In genomic region chr1:194945382-194945781, GRCm38 (mm10) we compare ENCODE assay signal across 9 mouse cellular contexts. TPM values are rescaled to one million over a fixed set of nuclear protein-coding genes. Genes with fewer than 3 reads are reported as not detected.
DNase-seq lines count a peak whose midpoint lies in the region; ATAC-seq lines count a peak whose summit lies in the region.
"Had no signal": no experiment of that assay in that cellular context is flagged by ENCODE, and none has a peak within 500 bp of the region (broad histone marks: within the 10 kb centered on the region; RNA-seq: fewer than 3 reads in every experiment).

No protein-coding gene starts in this region.

- H3K4me2 ChIP-seq in heart, embryonic 16.5 days (ENCODE audit: low read depth, low read length), result no peak overlapping the region
- H3K4me2 ChIP-seq in forebrain, embryonic 11.5 days (ENCODE audit: low read depth, low read length, severe bottlenecking), result no peak overlapping the region
- H3K4me2 ChIP-seq: hindbrain, embryonic 12.5 days had no signal

- H3K36me3 ChIP-seq in heart, embryonic 16.5 days (ENCODE audit: control insufficient read depth, insufficient read depth), result 0 out of 2 replicates have a peak, but pooled peaks cover 2% of the 10 kb centered on the region
- no peaks in the 10 kb centered on the region for H3K36me3 ChIP-seq in forebrain, embryonic 11.5 days (ENCODE audit: control insufficient read depth, insufficient read depth, low read length)
- H3K36me3 ChIP-seq: hindbrain, embryonic 12.5 days had no signal

- no peak overlapping the region for H3K4me3 ChIP-seq in heart, embryonic 16.5 days (ENCODE audit: low read length)
- no peak overlapping the region for H3K4me3 ChIP-seq in forebrain, embryonic 11.5 days (ENCODE audit: low read depth, low read length)
- H3K4me3 ChIP-seq: hindbrain, embryonic 12.5 days had no signal

- no peak overlapping the region for H3K9ac ChIP-seq in heart, embryonic 16.5 days (ENCODE audit: low read length)
- H3K9ac ChIP-seq in forebrain, embryonic 11.5 days (ENCODE audit: low read length), result no peak overlapping the region
- H3K9ac ChIP-seq: hindbrain, embryonic 12.5 days had no signal

- H3K4me1 ChIP-seq in heart, embryonic 16.5 days (ENCODE audit: control insufficient read depth, insufficient read depth, low read length), result peaks cover 15% of the 10 kb centered on the region
- no peaks in the 10 kb centered on the region for H3K4me1 ChIP-seq in forebrain, embryonic 11.5 days (replicated peaks; ENCODE audit: control insufficient read depth, insufficient read depth, low read length)
- H3K4me1 ChIP-seq: hindbrain, embryonic 12.5 days had no signal

- no peaks in the 10 kb centered on the region for H3K9me3 ChIP-seq in heart, embryonic 16.5 days (replicated peaks; ENCODE audit: control insufficient read depth, low read length)
- no peaks in the 10 kb centered on the region for H3K9me3 ChIP-seq in forebrain, embryonic 11.5 days (ENCODE audit: control insufficient read depth, low read length)
- H3K9me3 ChIP-seq: hindbrain, embryonic 12.5 days had no signal

- peak overlapping the region; percentile 11 for H3K27ac ChIP-seq in heart, embryonic 16.5 days (ENCODE audit: low read length)
- H3K27ac ChIP-seq in forebrain, embryonic 11.5 days (ENCODE audit: low read depth, low read length), result no peak overlapping the region
- H3K27ac ChIP-seq: hindbrain, embryonic 12.5 days had no signal

- DNase-seq in cerebellum, postnatal 10 days, result peak; percentile 49 to 57
- peak; percentile 44 for DNase-seq in right cerebral cortex, adult 18-20 months
- no peak for DNase-seq in right cerebral cortex, postnatal 10 days (ENCODE audit: low spot score in 2 of 2)
- peak; percentile 86 for DNase-seq in skeletal muscle tissue, adult 2 months (ENCODE audit: low read depth, low spot score)
- DNase-seq in forebrain, embryonic 11.5 days (ENCODE audit: low spot score), result no peak
- DNase-seq in thymus, adult 18-20 months, result no peak

- 30% methylated on average over 2 of the region's 2 CpGs for WGBS in heart, embryonic 16.5 days
- 72% methylated on average over 2 of the region's 2 CpGs for WGBS in forebrain, embryonic 11.5 days

- no peaks in the 10 kb centered on the region for H3K27me3 ChIP-seq in heart, embryonic 16.5 days (ENCODE audit: control insufficient read depth, insufficient read depth, low read length)
- no peaks in the 10 kb centered on the region for H3K27me3 ChIP-seq in forebrain, embryonic 11.5 days (ENCODE audit: control insufficient read depth, insufficient read depth, low read length)
- H3K27me3 ChIP-seq: hindbrain, embryonic 12.5 days had no signal

- no peak for ATAC-seq in cerebellum, adult (ENCODE audit: insufficient number of reproducible peaks, low FRiP score, low TSS enrichment)
- peak; percentile 63 for ATAC-seq in heart, embryonic 16.5 days (replicated peaks; ENCODE audit: extremely low read depth, insufficient read depth, low FRiP score)
- no peak for ATAC-seq in forebrain, embryonic 11.5 days (replicated peaks; ENCODE audit: low FRiP score)

RNA-seq across cellular contexts. Expression of gene Cd34, which starts 6.8 kb away (rescaled TPM):
- polyA plus RNA-seq in heart, embryonic 16.5 days (2015; fragmentation: Nextera tagmentation; extraction: Ambion mirVana), result 110 and 124 TPM in 2 replicates
- polyA plus RNA-seq in forebrain, embryonic 11.5 days (2014; fragmentation: Nextera tagmentation; extraction: Ambion mirVana), result 51.0 and 54.7 TPM in 2 replicates

Comparison
In these comparisons a context has a peak if more than half of its experiments do, and no peak if none do; other contexts are left out.
1. DNase-seq: peak in cerebellum, postnatal 10 days (2 of 2), right cerebral cortex, adult 18-20 months (single experiment) and skeletal muscle tissue, adult 2 months (single experiment); none in right cerebral cortex, postnatal 10 days (0 of 2), forebrain, embryonic 11.5 days (single experiment) and thymus, adult 18-20 months (0 of 2).